Comparison of ENCODE assay signal across 8 mouse cellular contexts in the genomic region with DNA sequence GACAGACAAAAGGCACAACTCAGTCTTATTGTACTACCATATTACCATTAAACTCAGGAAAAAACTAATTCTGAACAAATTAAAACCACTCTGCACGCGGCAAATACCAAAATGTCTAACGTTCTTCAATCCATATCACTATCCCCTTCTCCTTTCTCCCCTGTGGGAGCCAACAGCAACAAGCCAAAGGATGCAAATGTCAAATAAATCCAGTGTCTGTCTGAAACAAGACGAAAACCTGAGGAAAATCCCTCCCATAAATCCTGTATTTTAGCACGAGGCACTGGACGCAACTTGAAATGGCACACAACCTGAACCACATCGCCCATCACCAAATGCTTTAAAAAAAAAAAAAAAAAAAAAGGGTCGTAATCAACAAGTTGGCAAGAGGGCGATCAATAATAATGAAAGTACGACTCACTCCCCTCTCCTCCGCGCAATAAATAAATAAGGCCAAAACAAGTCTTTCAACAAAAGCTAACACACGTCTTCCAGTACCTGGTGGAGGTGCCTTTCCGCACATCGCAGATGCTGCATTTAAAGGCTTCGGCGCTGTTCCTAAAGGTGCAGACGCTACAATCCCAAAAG. TPM values are rescaled to one million over a fixed set of nuclear protein-coding genes. Genes with fewer than 3 reads are reported as not detected.
A peak's percentile ranks its signal among the peaks of the same experiment; 100 is the strongest.
DNase-seq lines count a peak whose midpoint lies in the region; ATAC-seq lines count a peak whose summit lies in the region.

No protein-coding gene starts in this region.

- H3K9me3 ChIP-seq in megakaryocyte, embryonic 14.5 days, result no peaks in the 10 kb centered on the region
- no peaks in the 10 kb centered on the region for H3K9me3 ChIP-seq in embryonic facial prominence, embryonic 10.5 days
- H3K9me3 ChIP-seq in intestine, embryonic 15.5 days, result no peaks in the 10 kb centered on the region
- no peaks in the 10 kb centered on the region for H3K9me3 ChIP-seq in neural tube, embryonic 15.5 days (replicated peaks)

- peaks cover 29% of the 10 kb centered on the region for H3K27me3 ChIP-seq in megakaryocyte, embryonic 14.5 days (replicated peaks)
- peaks cover 31% of the 10 kb centered on the region for H3K27me3 ChIP-seq in embryonic facial prominence, embryonic 10.5 days (replicated peaks; ENCODE audit: low read depth, poor library complexity, severe bottlenecking)
- H3K27me3 ChIP-seq in intestine, embryonic 15.5 days (replicated peaks), result no peaks in the 10 kb centered on the region
- peaks cover 14% of the 10 kb centered on the region for H3K27me3 ChIP-seq in neural tube, embryonic 15.5 days (replicated peaks)

- no peak for ATAC-seq in megakaryocyte, adult 5-6 weeks (ENCODE audit: poor library complexity, severe bottlenecking)
- no peak for ATAC-seq in intestine, embryonic 15.5 days
- ATAC-seq in neural tube, embryonic 15.5 days (ENCODE audit: low FRiP score), result no peak

- H3K9ac ChIP-seq in intestine, embryonic 15.5 days, result peak overlapping the region; percentile 89
- peak overlapping the region; percentile 92 for H3K9ac ChIP-seq in neural tube, embryonic 15.5 days (replicated peaks)

- WGBS in embryonic facial prominence, embryonic 10.5 days, result 1% methylated on average over 18 of the region's 18 CpGs
- WGBS in intestine, embryonic 15.5 days, result 1% methylated on average over 18 of the region's 18 CpGs
- under 1% methylated on average over 18 of the region's 18 CpGs for WGBS in neural tube, embryonic 15.5 days

- H3K4me3 ChIP-seq in megakaryocyte, embryonic 14.5 days (replicated peaks), result peak overlapping the region; percentile 94
- H3K4me3 ChIP-seq in embryonic facial prominence, embryonic 10.5 days, result peak overlapping the region; percentile 83
- peak overlapping the region; percentile 82 for H3K4me3 ChIP-seq in intestine, embryonic 15.5 days (replicated peaks)
- H3K4me3 ChIP-seq in neural tube, embryonic 15.5 days (replicated peaks), result peak overlapping the region; percentile 70

- H3K4me1 ChIP-seq in megakaryocyte, embryonic 14.5 days, result peaks cover 19% of the 10 kb centered on the region
- peaks cover 37% of the 10 kb centered on the region for H3K4me1 ChIP-seq in embryonic facial prominence, embryonic 10.5 days
- H3K4me1 ChIP-seq in intestine, embryonic 15.5 days (replicated peaks), result peaks cover 13% of the 10 kb centered on the region
- H3K4me1 ChIP-seq in neural tube, embryonic 15.5 days, result peaks cover 29% of the 10 kb centered on the region

- H3K36me3 ChIP-seq in megakaryocyte, embryonic 14.5 days (replicated peaks; ENCODE audit: low read length), result no peaks in the 10 kb centered on the region
- H3K36me3 ChIP-seq in embryonic facial prominence, embryonic 10.5 days (replicated peaks), result peaks cover 9% of the 10 kb centered on the region; the same call in 1 of the 2 replicates
- no peaks in the 10 kb centered on the region for H3K36me3 ChIP-seq in intestine, embryonic 15.5 days
- no peaks in the 10 kb centered on the region for H3K36me3 ChIP-seq in neural tube, embryonic 15.5 days

- DNase-seq in embryonic facial prominence, embryonic 10.5 days (ENCODE audit: low spot score), result no peak
- DNase-seq in adrenal gland, postnatal 25 days, result no peak
- DNase-seq in spleen, postnatal 10 days (ENCODE audit: low spot score in 2 of 2), result no peak
- DNase-seq in adrenal gland, adult 18-20 months (ENCODE audit: low spot score in 2 of 2), result no peak

- peak overlapping the region; percentile 99 for H3K27ac ChIP-seq in embryonic facial prominence, embryonic 10.5 days (replicated peaks)
- H3K27ac ChIP-seq in intestine, embryonic 15.5 days, result peak overlapping the region; percentile 94; the same call in 1 of the 2 replicates
- H3K27ac ChIP-seq in neural tube, embryonic 15.5 days (replicated peaks), result peak overlapping the region; percentile 97

- H3K4me2 ChIP-seq in intestine, embryonic 15.5 days (replicated peaks), result peak overlapping the region; percentile 65
- peak overlapping the region; percentile 70 for H3K4me2 ChIP-seq in neural tube, embryonic 15.5 days

RNA-seq across cellular contexts. Expression of a gene that starts 1.2 kb away (rescaled TPM):
- polyA plus RNA-seq in megakaryocyte, embryonic 14.5 days (2012; ENCODE audit: insufficient read depth, low replicate concordance), result 1.2 and 1.7 TPM in 2 replicates
- total RNA-seq in megakaryocyte, adult 5-6 weeks (2015), result 28.3 and 29.8 TPM in 2 replicates
- total RNA-seq in megakaryocyte, adult 5-6 weeks (2017), result 17.3 and 36.5 TPM in 2 replicates
- polyA plus RNA-seq in embryonic facial prominence, embryonic 10.5 days (2016; fragmentation: Nextera tagmentation; extraction: Ambion mirVana), result 14.1 and 15.8 TPM in 2 replicates
- 15.4 and 17.8 TPM in 2 replicates for polyA plus RNA-seq in intestine, embryonic 15.5 days (2015; fragmentation: Nextera tagmentation; extraction: Ambion mirVana)
- 18.5 and 19.2 TPM in 2 replicates for polyA plus RNA-seq in neural tube, embryonic 15.5 days (2015; fragmentation: Nextera tagmentation; extraction: Ambion mirVana)
- total RNA-seq in adrenal gland, postnatal 25 days (2021), result 23.7 and 25.2 TPM in 2 replicates
- 10 to 100 TPM; 26.1 to 31.3 TPM for total RNA-seq in adrenal gland, adult 18-20 months (2021)
